Mouse (Mus musculus): ENCODE data around the gene Nudt16l1. TPM values are rescaled to one million over a fixed set of nuclear protein-coding genes. Genes with fewer than 3 reads are reported as not detected.

The Nudt16l1 gene
- total and polyA plus RNA-seq, 2 experiments from 2014 or later, result 44.0 to 101 TPM

- H3K9ac ChIP-seq (replicated peaks; ENCODE audit: low read depth, low read length), result no peak overlapping the region
These were observed 41.3 kb downstream of the Nudt16l1 start for GRCm38 (mm10) chr16:4979755-4980380.

GRCm38 (mm10) chr16:4984717-4985116 lies 46.2 kb downstream of the Nudt16l1 start:
- 90% methylated on average over 12 of the region's 12 CpGs for WGBS
- no peak overlapping the region for H3K4me2 ChIP-seq (ENCODE audit: low read depth, low read length)
- ATAC-seq (ENCODE audit: insufficient read depth, low read depth) (no peak), DNase-seq (ENCODE audit: low spot score) (no peak)
- H3K27ac ChIP-seq (ENCODE audit: low read depth), result no peak overlapping the region
- no peak for TF ChIP-seq CTCF (IDR thresholded peaks at IDR 0.05; ENCODE audit: low read depth)
- no peak for TF ChIP-seq EP300 (IDR thresholded peaks at IDR 0.05; ENCODE audit: low read depth)
- no peaks in the 10 kb centered on the region for H3K4me1 ChIP-seq (ENCODE audit: control insufficient read depth, insufficient read depth)
- H3K4me3 ChIP-seq (ENCODE audit: low read depth, low read length), result no peak overlapping the region
- no peaks in the 10 kb centered on the region for H3K9me3 ChIP-seq (replicated peaks; ENCODE audit: control insufficient read depth, low read length)
- H3K9ac ChIP-seq (replicated peaks; ENCODE audit: low read depth, low read length), result no peak overlapping the region
- H3K27me3 ChIP-seq (ENCODE audit: control insufficient read depth, insufficient read depth, low read length), result no peaks in the 10 kb centered on the region
- H3K36me3 ChIP-seq (replicated peaks; ENCODE audit: control insufficient read depth, insufficient read depth, low read length), result no peaks in the 10 kb centered on the region

More at GRCm38 (mm10) chr16:4979755-4980380, 41.3 kb downstream of the Nudt16l1 start:
- DNase-seq (ENCODE audit: low spot score) (peak; percentile 24), ATAC-seq (ENCODE audit: insufficient read depth, low read depth) (peak; percentile 44; the same call in 1 of the 2 replicates)
- H3K4me1 ChIP-seq (ENCODE audit: control insufficient read depth, insufficient read depth), result peaks cover 7% of the 10 kb centered on the region; the same call in 1 of the 2 replicates
- 75% methylated on average over 4 of the region's 4 CpGs for WGBS
- H3K27ac ChIP-seq (ENCODE audit: low read depth), result no peak overlapping the region
- H3K36me3 ChIP-seq (replicated peaks; ENCODE audit: control insufficient read depth, insufficient read depth, low read length), result no peaks in the 10 kb centered on the region
- no peaks in the 10 kb centered on the region for H3K27me3 ChIP-seq (ENCODE audit: control insufficient read depth, insufficient read depth, low read length)
- no peak overlapping the region for H3K4me3 ChIP-seq (ENCODE audit: low read depth, low read length)
- H3K9me3 ChIP-seq (replicated peaks; ENCODE audit: control insufficient read depth, low read length), result no peaks in the 10 kb centered on the region
- no peak overlapping the region for H3K4me2 ChIP-seq (ENCODE audit: low read depth, low read length)
- TF ChIP-seq EP300 (IDR thresholded peaks at IDR 0.05; ENCODE audit: low read depth) (no peak), CTCF (IDR thresholded peaks at IDR 0.05; ENCODE audit: low read depth) (peak; percentile 64)

Other genes starting within 250 kb of the Nudt16l1 start
- 12.4 and 21.1 TPM in 2 replicates for gene Nmral1, start 219.4 kb upstream of the Nudt16l1 start, total RNA-seq (2014; rRNA removed; ENCODE audit: low replicate concordance)
- 8.6 and 9.8 TPM in 2 replicates for gene Nmral1, start 219.4 kb upstream of the Nudt16l1 start, polyA plus RNA-seq (2015; fragmentation: Nextera tagmentation; extraction: Ambion mirVana)
- 53.1 and 56.8 TPM in 2 replicates for gene Hmox2, start 212.4 kb upstream of the Nudt16l1 start, total RNA-seq (2014; rRNA removed; ENCODE audit: low replicate concordance)
- gene Hmox2, start 212.4 kb upstream of the Nudt16l1 start, polyA plus RNA-seq (2015; fragmentation: Nextera tagmentation; extraction: Ambion mirVana), result 87.0 and 91.1 TPM in 2 replicates
- 149 and 160 TPM in 2 replicates for gene Cdip1, start 148.5 kb upstream of the Nudt16l1 start, total RNA-seq (2014; rRNA removed; ENCODE audit: low replicate concordance)
- gene Cdip1, start 148.5 kb upstream of the Nudt16l1 start, polyA plus RNA-seq (2015; fragmentation: Nextera tagmentation; extraction: Ambion mirVana), result 121 and 123 TPM in 2 replicates
- gene 4930562C15Rik, start 103.3 kb upstream of the Nudt16l1 start, total RNA-seq (2014; rRNA removed; ENCODE audit: low replicate concordance), result not detected in 2 replicates
- 0.08 and 0.12 TPM in 2 replicates for gene 4930562C15Rik, start 103.3 kb upstream of the Nudt16l1 start, polyA plus RNA-seq (2015; fragmentation: Nextera tagmentation; extraction: Ambion mirVana)
- gene Ubald1, start 58.4 kb upstream of the Nudt16l1 start, total RNA-seq (2014; rRNA removed; ENCODE audit: low replicate concordance), result 11.7 and 27.6 TPM in 2 replicates
- gene Ubald1, start 58.4 kb upstream of the Nudt16l1 start, polyA plus RNA-seq (2015; fragmentation: Nextera tagmentation; extraction: Ambion mirVana), result 18.3 and 18.8 TPM in 2 replicates
- gene Mgrn1, start 52.5 kb upstream of the Nudt16l1 start, total RNA-seq (2014; rRNA removed; ENCODE audit: low replicate concordance), result 214 and 223 TPM in 2 replicates
- 138 and 159 TPM in 2 replicates for gene Mgrn1, start 52.5 kb upstream of the Nudt16l1 start, polyA plus RNA-seq (2015; fragmentation: Nextera tagmentation; extraction: Ambion mirVana)
- 18.0 and 22.7 TPM in 2 replicates for gene Anks3, start 25.4 kb downstream of the Nudt16l1 start, total RNA-seq (2014; rRNA removed; ENCODE audit: low replicate concordance)
- 18.6 and 21.2 TPM in 2 replicates for gene Anks3, start 25.4 kb downstream of the Nudt16l1 start, polyA plus RNA-seq (2015; fragmentation: Nextera tagmentation; extraction: Ambion mirVana)
- gene Sept12, start 59.1 kb downstream of the Nudt16l1 start, total RNA-seq (2014; rRNA removed; ENCODE audit: low replicate concordance), result not detected in 2 replicates
- gene Sept12, start 59.1 kb downstream of the Nudt16l1 start, polyA plus RNA-seq (2015; fragmentation: Nextera tagmentation; extraction: Ambion mirVana), result not detected in 2 replicates
- 7.3 TPM in 1 of 2 replicates, not detected in the other for gene Smim22, start 68.5 kb downstream of the Nudt16l1 start, total RNA-seq (2014; rRNA removed; ENCODE audit: low replicate concordance)
- 2.1 and 2.5 TPM in 2 replicates for gene Smim22, start 68.5 kb downstream of the Nudt16l1 start, polyA plus RNA-seq (2015; fragmentation: Nextera tagmentation; extraction: Ambion mirVana)
- 37.3 and 55.7 TPM in 2 replicates for gene Rogdi, start 74.8 kb downstream of the Nudt16l1 start, total RNA-seq (2014; rRNA removed; ENCODE audit: low replicate concordance)
- 34.8 and 39.2 TPM in 2 replicates for gene Rogdi, start 74.8 kb downstream of the Nudt16l1 start, polyA plus RNA-seq (2015; fragmentation: Nextera tagmentation; extraction: Ambion mirVana)
- 74.3 and 84.4 TPM in 2 replicates for gene Glyr1, start 111.1 kb downstream of the Nudt16l1 start, total RNA-seq (2014; rRNA removed; ENCODE audit: low replicate concordance)
- 56.2 and 58.5 TPM in 2 replicates for gene Glyr1, start 111.1 kb downstream of the Nudt16l1 start, polyA plus RNA-seq (2015; fragmentation: Nextera tagmentation; extraction: Ambion mirVana)
- 31.3 and 34.0 TPM in 2 replicates for gene Ubn1, start 111.3 kb downstream of the Nudt16l1 start, total RNA-seq (2014; rRNA removed; ENCODE audit: low replicate concordance)
- 8.5 and 8.7 TPM in 2 replicates for gene Ubn1, start 111.3 kb downstream of the Nudt16l1 start, polyA plus RNA-seq (2015; fragmentation: Nextera tagmentation; extraction: Ambion mirVana)
- gene Ppl, start 193.7 kb downstream of the Nudt16l1 start, total RNA-seq (2014; rRNA removed; ENCODE audit: low replicate concordance), result 1.9 and 2.4 TPM in 2 replicates
- gene Ppl, start 193.7 kb downstream of the Nudt16l1 start, polyA plus RNA-seq (2015; fragmentation: Nextera tagmentation; extraction: Ambion mirVana), result 0.85 and 1.00 TPM in 2 replicates
- gene Sec14l5, start 208.3 kb downstream of the Nudt16l1 start, total RNA-seq (2014; rRNA removed; ENCODE audit: low replicate concordance), result not detected in 2 replicates
- not detected in 2 replicates for gene Sec14l5, start 208.3 kb downstream of the Nudt16l1 start, polyA plus RNA-seq (2015; fragmentation: Nextera tagmentation; extraction: Ambion mirVana)